Mouse (Mus musculus) v-Abl transformed pro-B cells (cell line): ENCODE results near the gene Cpt2.

ENCODE experiments used
- in situ Hi-C, 2 experiments: fragments of 400-800 bp; cut with MboI; formaldehyde crosslinking; loops; one replicate each; pipeline ENCODE4 v1.15.1; 2025; ENCODE audit not compliant: unreplicated experiment in 2 of 2

Gene Cpt2

GRCm38 (mm10) chr4:107923145-107923802 is at the start of gene Cpt2:
Gene Cpt2 (minus strand): TSS chr4:107923610.
- in situ Hi-C loops: loop anchor here (10.0 kb wide), 3 partner anchors 192 to 702 kb away; no protein-coding TSS in a partner anchor

- in situ Hi-C loops: no loop called here
These were observed 47.8 kb upstream of the Cpt2 start for GRCm38 (mm10) chr4:107971162-107971561.

- in situ Hi-C loops: no loop called here
These were observed 46.4 kb upstream of the Cpt2 start for GRCm38 (mm10) chr4:107969781-107970180.

- in situ Hi-C loops: no loop called here
These were observed 44.7 kb upstream of the Cpt2 start, which contains the start of gene Slc1a7 for GRCm38 (mm10) chr4:107967966-107968682. Gene Slc1a7 (plus strand): TSS chr4:107968332.

GRCm38 (mm10) chr4:107966416-107967109 is 43.2 kb upstream of the Cpt2 start:
- in situ Hi-C loops: no loop called here

GRCm38 (mm10) chr4:107962792-107963191 is 39.4 kb upstream of the Cpt2 start:
- in situ Hi-C loops: no loop called here

- in situ Hi-C loops: no loop called here
These were observed 38.8 kb upstream of the Cpt2 start for GRCm38 (mm10) chr4:107962044-107962732.

- in situ Hi-C loops: no loop called here
These were observed 35.1 kb upstream of the Cpt2 start for GRCm38 (mm10) chr4:107958487-107958886.

- in situ Hi-C loops: no loop called here
These were observed 32.3 kb upstream of the Cpt2 start for GRCm38 (mm10) chr4:107955691-107956090.

GRCm38 (mm10) chr4:107952845-107953244 is 29.4 kb upstream of the Cpt2 start:
- in situ Hi-C loops: no loop called here

GRCm38 (mm10) chr4:107949918-107950317 is 26.5 kb upstream of the Cpt2 start:
- in situ Hi-C loops: loop anchor here in 1 of 2 experiments (25.0 kb wide), 1 partner anchor 162 kb away; no protein-coding TSS in a partner anchor

GRCm38 (mm10) chr4:107944141-107944540 is 20.7 kb upstream of the Cpt2 start:
- in situ Hi-C loops: loop anchor here in 1 of 2 experiments (25.0 kb wide), 1 partner anchor 168 kb away; no protein-coding TSS in a partner anchor

- in situ Hi-C loops: loop anchor here in 1 of 2 experiments (25.0 kb wide), 1 partner anchor 170 kb away; no protein-coding TSS in a partner anchor
These were observed 19.3 kb upstream of the Cpt2 start for GRCm38 (mm10) chr4:107942741-107943140.

GRCm38 (mm10) chr4:107938124-107938523 is 14.7 kb upstream of the Cpt2 start:
- in situ Hi-C loops: loop anchor here in 1 of 2 experiments (25.0 kb wide), 1 partner anchor 174 kb away; no protein-coding TSS in a partner anchor

- in situ Hi-C loops: loop anchor here in 1 of 2 experiments (25.0 kb wide), 1 partner anchor 175 kb away; no protein-coding TSS in a partner anchor
These were observed 13.9 kb upstream of the Cpt2 start for GRCm38 (mm10) chr4:107937338-107937737.

- in situ Hi-C loops: loop anchor here in 1 of 2 experiments (25.0 kb wide), 1 partner anchor 177 kb away; no protein-coding TSS in a partner anchor
These were observed 11.8 kb upstream of the Cpt2 start for GRCm38 (mm10) chr4:107935254-107935653.

- in situ Hi-C loops: loop anchor here (5.0 to 25.0 kb wide), 2 partner anchors 179 to 389 kb away; no protein-coding TSS in a partner anchor
These were observed 9.8 kb upstream of the Cpt2 start for GRCm38 (mm10) chr4:107933239-107933638.

GRCm38 (mm10) chr4:107931453-107931852 is 8.0 kb upstream of the Cpt2 start:
- in situ Hi-C loops: loop anchor here (5.0 to 25.0 kb wide), 2 partner anchors 181 to 391 kb away; no protein-coding TSS in a partner anchor

- in situ Hi-C loops: loop anchor here (5.0 to 25.0 kb wide), 5 partner anchors 184 to 696 kb away; no protein-coding TSS in a partner anchor
These were observed 5.3 kb upstream of the Cpt2 start for GRCm38 (mm10) chr4:107928726-107929125.

- in situ Hi-C loops: loop anchor here (5.0 to 25.0 kb wide), 5 partner anchors 184 to 697 kb away; no protein-coding TSS in a partner anchor
These were observed 4.9 kb upstream of the Cpt2 start for GRCm38 (mm10) chr4:107928269-107928668.
